Mouse (Mus musculus): Measurements from ENCODE around the gene Etv3. TPM values are rescaled to one million over a fixed set of nuclear protein-coding genes. Genes with fewer than 3 reads are reported as not detected.

Etv3 gene
- total and polyA plus RNA-seq, 3 experiments, result 7.4 to 10.4 TPM; not detected in 1

DNA sequence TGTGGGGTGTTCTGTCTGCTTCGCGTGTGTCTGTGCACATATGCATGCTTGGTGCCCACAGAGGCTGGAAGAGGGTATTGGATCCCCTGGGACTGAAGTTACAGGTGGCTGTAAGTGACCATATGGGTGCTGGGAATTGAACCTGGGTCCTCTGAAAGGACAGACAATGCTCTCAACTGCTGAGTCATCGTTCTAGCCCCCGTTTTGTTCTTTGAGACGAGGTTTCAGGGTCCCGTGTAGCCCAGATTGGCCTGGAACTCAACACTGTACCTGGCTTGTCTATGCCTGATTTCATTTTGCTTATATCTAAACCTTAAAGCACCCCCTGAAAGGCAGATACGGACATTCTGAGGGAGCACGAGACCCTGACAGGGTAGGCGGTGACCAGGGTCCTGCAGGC, 14.4 kb upstream of the Etv3 start:
- Histone ChIP-seq H3K79me2 (ENCODE audit: control insufficient read depth, insufficient read depth, low read length, poor library complexity) (no peaks in the 10 kb centered on the region), H3K27me3 (ENCODE audit: control insufficient read depth in 1 of 2, insufficient read depth in 2 of 2, low read length in 2 of 2) (no peaks in the 10 kb centered on the region), H3K27ac (ENCODE audit: control insufficient read depth, low read depth, low read length) (no peak overlapping the region), H3K36me3 (ENCODE audit: control insufficient read depth in 1 of 2, insufficient read depth in 2 of 2, low read length in 2 of 2) (peaks cover 0 to 4% of the 10 kb centered on the region in 2 experiments; a peak in 2 of 4 replicates), H3K4me3 (ENCODE audit: control insufficient read depth in 1 of 2, insufficient read depth in 1 of 2, low read depth in 2 of 2, low read length in 2 of 2) (no peak overlapping the region), H3K9me3 (replicated peaks; ENCODE audit: insufficient read depth, low read length) (no peaks in the 10 kb centered on the region), H3K4me1 (ENCODE audit: control insufficient read depth in 1 of 2, insufficient read depth in 2 of 2, low read length in 2 of 2) (peaks cover 0 to 10% of the 10 kb centered on the region in 2 experiments; a peak in 1 of 4 replicates), H3K9ac (ENCODE audit: control insufficient read depth, low read depth, low read length, poor library complexity, severe bottlenecking) (no peak overlapping the region)
- no peak for TF ChIP-seq KAT2A (conservative IDR thresholded peaks at IDR 0.05; ENCODE audit: low read depth, low read length)
- TF ChIP-seq TAL1 (IDR thresholded peaks at IDR 0.05; ENCODE audit: low read length), result no peak
- no peak for TF ChIP-seq HCFC1 (IDR thresholded peaks at IDR 0.05; ENCODE audit: low read depth, low read length)
- no peak for TF ChIP-seq MAX (IDR thresholded peaks at IDR 0.05; ENCODE audit: low read length)
- no peak for TF ChIP-seq USF1 (IDR thresholded peaks at IDR 0.05; ENCODE audit: low read depth, low read length)
- TF ChIP-seq POLR2AphosphoS2 (IDR thresholded peaks at IDR 0.05; ENCODE audit: low read length), result no peak
- no peak for TF ChIP-seq ELF1 (IDR thresholded peaks at IDR 0.05; ENCODE audit: low read depth, low read length)
- no peak for TF ChIP-seq E2F4 (IDR thresholded peaks at IDR 0.05; ENCODE audit: borderline replicate concordance, low read depth, low read length)
- TF ChIP-seq MXI1 (IDR thresholded peaks at IDR 0.05; ENCODE audit: low read depth, low read length), result no peak
- no peak for TF ChIP-seq CHD1 (IDR thresholded peaks at IDR 0.05; ENCODE audit: low read depth, low read length)
- TF ChIP-seq GATA1 (IDR thresholded peaks at IDR 0.05; ENCODE audit: low read depth, low read length), result no peak
- TF ChIP-seq CTCF (IDR thresholded peaks at IDR 0.05 in 2 of 3, conservative IDR thresholded peaks at IDR 0.05 in 1 of 3; ENCODE audit: control insufficient read depth in 1 of 3, insufficient read depth in 1 of 3, low read depth in 2 of 3, low read length in 3 of 3, poor library complexity in 1 of 3, severe bottlenecking in 1 of 3), result no peak
- no peak for TF ChIP-seq MYB (IDR thresholded peaks at IDR 0.05; ENCODE audit: low read depth, low read length)
- TF ChIP-seq MEF2A (IDR thresholded peaks at IDR 0.05; ENCODE audit: extremely low read depth, insufficient replicate concordance, low read depth, low read length, poor library complexity, severe bottlenecking), result no peak
- no peak for TF ChIP-seq ETS1 (IDR thresholded peaks at IDR 0.05; ENCODE audit: low read depth, low read length)
- no peak for TF ChIP-seq SMC3 (IDR thresholded peaks at IDR 0.05; ENCODE audit: low read depth, low read length)
- no peak for TF ChIP-seq JUND (IDR thresholded peaks at IDR 0.05; ENCODE audit: low read depth, low read length)
- no peak for TF ChIP-seq ZKSCAN1 (IDR thresholded peaks at IDR 0.05; ENCODE audit: low read depth, low read length)
- no peak for TF ChIP-seq RAD21 (IDR thresholded peaks at IDR 0.05; ENCODE audit: low read depth, low read length)
- no peak for TF ChIP-seq ZC3H11A (IDR thresholded peaks at IDR 0.05; ENCODE audit: low read depth, low read length)
- DNase-seq (ENCODE audit: low read depth, low spot score), result no peak

DNA sequence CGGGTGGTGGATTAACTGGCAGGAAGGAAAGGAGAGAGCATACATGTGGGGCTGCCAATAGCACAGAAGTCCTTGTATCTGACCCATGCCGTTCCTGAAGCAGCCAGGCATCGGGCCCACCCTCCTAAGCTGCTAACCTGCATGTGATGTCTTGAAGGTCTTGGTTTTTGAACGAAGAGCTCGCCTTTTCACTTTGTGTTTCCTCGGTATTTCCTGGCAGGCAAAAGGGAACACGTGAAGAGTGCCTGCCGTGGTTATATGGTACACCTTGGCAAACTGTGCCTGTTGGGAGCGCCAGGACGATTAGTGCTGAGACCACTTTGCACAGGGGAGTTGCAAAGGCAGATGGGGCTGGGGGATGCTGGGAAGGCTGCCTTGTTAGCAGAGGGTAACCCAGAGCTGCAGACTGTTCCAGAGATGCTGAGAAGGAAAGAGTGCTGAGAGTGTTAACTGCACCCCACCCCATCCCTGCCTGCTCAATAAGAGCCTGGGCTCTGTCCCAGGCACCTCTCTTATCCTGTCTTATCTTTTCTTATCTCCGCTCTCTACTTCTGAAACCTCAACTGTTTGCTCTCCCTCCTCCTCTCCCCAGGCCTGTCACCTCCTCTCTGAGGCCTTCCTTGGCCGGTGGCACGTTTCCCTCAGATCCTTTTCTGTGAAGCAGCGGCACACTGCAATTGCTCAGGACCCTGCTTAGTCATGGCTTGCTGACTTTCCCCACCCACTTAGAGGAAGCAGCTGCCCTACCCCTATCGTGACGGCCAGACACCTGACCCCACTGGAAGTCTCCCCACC, 13.0 kb upstream of the Etv3 start:
- H3K27ac ChIP-seq (ENCODE audit: control insufficient read depth, low read depth, low read length), result no peak overlapping the region
- H3K9ac ChIP-seq (ENCODE audit: control insufficient read depth, low read depth, low read length, poor library complexity, severe bottlenecking), result no peak overlapping the region
- no peaks in the 10 kb centered on the region for H3K27me3 ChIP-seq (ENCODE audit: control insufficient read depth in 1 of 2, insufficient read depth in 2 of 2, low read length in 2 of 2)
- no peak overlapping the region for H3K4me3 ChIP-seq (ENCODE audit: control insufficient read depth in 1 of 2, insufficient read depth in 1 of 2, low read depth in 2 of 2, low read length in 2 of 2)
- peak; percentile 56 for DNase-seq (ENCODE audit: low read depth, low spot score)
- H3K9me3 ChIP-seq (replicated peaks; ENCODE audit: insufficient read depth, low read length), result no peaks in the 10 kb centered on the region
- TF ChIP-seq EP300 (IDR thresholded peaks at IDR 0.05; ENCODE audit: low read depth in 1 of 2, low read length in 2 of 2) (peak in 1 of 2 experiments; percentile 20; a peak in 1 of 4 replicates), MXI1 (IDR thresholded peaks at IDR 0.05; ENCODE audit: low read depth, low read length) (peak; percentile 59; the same call in 1 of the 2 replicates), GATA1 (IDR thresholded peaks at IDR 0.05; ENCODE audit: low read depth, low read length) (peak; percentile 51), ZC3H11A (IDR thresholded peaks at IDR 0.05; ENCODE audit: low read depth, low read length) (no peak), RCOR1 (IDR thresholded peaks at IDR 0.05; ENCODE audit: low read depth, low read length) (0 out of 2 replicates have a peak, but pooled peaks have one; percentile 13), UBTF (IDR thresholded peaks at IDR 0.05; ENCODE audit: borderline replicate concordance, insufficient read depth, low read depth, low read length) (no peak), MAZ (IDR thresholded peaks at IDR 0.05; ENCODE audit: low read depth, low read length) (peak; percentile 46; the same call in 1 of the 2 replicates), TCF12 (IDR thresholded peaks at IDR 0.05; ENCODE audit: low read depth, low read length) (0 out of 2 replicates have a peak, but pooled peaks have one; percentile 14), BHLHE40 (IDR thresholded peaks at IDR 0.05; ENCODE audit: borderline replicate concordance, low read depth, low read length) (peak; percentile 44; the same call in 1 of the 2 replicates), CHD1 (IDR thresholded peaks at IDR 0.05; ENCODE audit: low read depth, low read length) (no peak)
- H3K79me2 ChIP-seq (ENCODE audit: control insufficient read depth, insufficient read depth, low read length, poor library complexity), result no peaks in the 10 kb centered on the region
- H3K4me1 ChIP-seq (ENCODE audit: control insufficient read depth in 1 of 2, insufficient read depth in 2 of 2, low read length in 2 of 2), result peaks cover 0 to 12% of the 10 kb centered on the region in 2 experiments; a peak in 1 of 4 replicates
- H3K36me3 ChIP-seq (ENCODE audit: control insufficient read depth in 1 of 2, insufficient read depth in 2 of 2, low read length in 2 of 2), result peaks cover 0 to 4% of the 10 kb centered on the region in 2 experiments; a peak in 2 of 4 replicates
